Mouse (Mus musculus): Measurements from ENCODE around the gene Hspb8.

- TF ChIP-seq CTCF (IDR thresholded peaks at IDR 0.05; ENCODE audit: control insufficient read depth, insufficient read depth, insufficient replicate concordance, low read depth, low read length) (no peak), POLR2A (IDR thresholded peaks at IDR 0.05; ENCODE audit: control insufficient read depth, low read depth, low read length) (no peak)
Observed at GRCm38 (mm10) chr5:116387302-116387935, 35.2 kb downstream of the Hspb8 start.
